Mouse (Mus musculus) 416B (cell line): ENCODE measurements around the gene Nol4l.
"Not testable (repeated sequence)": the region's sequence is repeated elsewhere in the genome, so short reads cannot be mapped to it uniquely, and the experiment has no call there.

ENCODE experiments used
- DNase-seq: peaks from one replicate; pipeline ENCODE4 v3.0.0; 2011; ENCODE audit warnings: low read depth

Nol4l gene

GRCm38 (mm10) chr2:153511562-153511961, 18.2 kb downstream of the Nol4l start:
- DNase-seq, result no peak

GRCm38 (mm10) chr2:153510136-153510535, 19.6 kb downstream of the Nol4l start:
- DNase-seq, result no peak

GRCm38 (mm10) chr2:153509211-153510029, 20.4 kb downstream of the Nol4l start:
- DNase-seq, result no peak

- no peak for DNase-seq
These were observed 21.4 kb downstream of the Nol4l start for GRCm38 (mm10) chr2:153508405-153508804.

- no peak for DNase-seq
These were observed 21.8 kb downstream of the Nol4l start for GRCm38 (mm10) chr2:153507969-153508368.

GRCm38 (mm10) chr2:153506385-153506784, 23.4 kb downstream of the Nol4l start:
- DNase-seq, result no peak

- DNase-seq, result peak; percentile 80
These were observed 30.6 kb downstream of the Nol4l start for GRCm38 (mm10) chr2:153499154-153499553.

- DNase-seq, result no peak
These were observed 32.9 kb downstream of the Nol4l start for GRCm38 (mm10) chr2:153496898-153497297.

- DNase-seq, result peak; percentile 77
These were observed 33.5 kb downstream of the Nol4l start for GRCm38 (mm10) chr2:153496301-153496700.

GRCm38 (mm10) chr2:153495818-153496217, 34.0 kb downstream of the Nol4l start:
- peak; percentile 95 for DNase-seq

- not testable (repeated sequence) for DNase-seq
These were observed 34.4 kb downstream of the Nol4l start for GRCm38 (mm10) chr2:153495391-153495790.

- DNase-seq, result peak; percentile 95
These were observed 35.4 kb downstream of the Nol4l start for GRCm38 (mm10) chr2:153494293-153494811.

GRCm38 (mm10) chr2:153493781-153494292, 35.9 kb downstream of the Nol4l start:
- peak; percentile 98 for DNase-seq

GRCm38 (mm10) chr2:153493393-153493731, 36.4 kb downstream of the Nol4l start:
- DNase-seq, result no peak

GRCm38 (mm10) chr2:153492573-153493392, 37.0 kb downstream of the Nol4l start, which contains the start of gene 4930404H24Rik:
TSS of gene 4930404H24Rik (plus strand) at chr2:153492790.
- DNase-seq, result peak; percentile 91

GRCm38 (mm10) chr2:153492179-153492517, 37.6 kb downstream of the Nol4l start:
- peak; percentile 49 for DNase-seq

GRCm38 (mm10) chr2:153491512-153492178, 38.1 kb downstream of the Nol4l start:
- DNase-seq, result no peak

GRCm38 (mm10) chr2:153490940-153491339, 38.8 kb downstream of the Nol4l start:
- peak; percentile 86 for DNase-seq

GRCm38 (mm10) chr2:153490116-153490515, 39.7 kb downstream of the Nol4l start:
- DNase-seq, result no peak

GRCm38 (mm10) chr2:153484071-153484470, 45.7 kb downstream of the Nol4l start:
- DNase-seq, result no peak

- peak; percentile 84 for DNase-seq
These were observed 46.4 kb downstream of the Nol4l start for GRCm38 (mm10) chr2:153483118-153483983.
